Mouse (Mus musculus): Measurements from ENCODE around the gene Taf10. TPM values are rescaled to one million over a fixed set of nuclear protein-coding genes. Genes with fewer than 3 reads are reported as not detected.
"Not testable (repeated sequence)": the region's sequence is repeated elsewhere in the genome, so short reads cannot be mapped to it uniquely, and the experiment has no call there.

The Taf10 gene
- total RNA-seq, 4 experiments from 2014 or later, result 97.4 to 118 (median 113) TPM

DNA sequence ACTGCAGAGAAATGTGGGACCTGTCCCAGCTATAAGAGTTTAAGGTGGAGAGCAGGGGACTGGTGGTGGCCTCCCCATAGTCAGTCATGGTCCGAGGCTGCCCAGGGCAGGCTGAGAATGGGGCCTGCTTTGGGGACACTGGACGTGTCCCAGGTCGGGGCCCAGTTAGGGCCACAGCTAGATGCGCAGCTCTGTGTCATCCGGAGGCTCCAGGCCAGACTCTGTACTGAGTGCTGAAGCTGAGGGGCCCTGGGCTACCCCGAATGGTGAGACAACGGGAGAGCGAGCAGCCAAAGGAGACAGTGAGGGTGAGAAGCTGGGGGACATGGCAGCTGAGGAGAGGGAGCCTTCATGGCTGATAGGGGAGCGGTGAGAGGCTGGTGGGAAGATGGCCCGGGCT, 9.1 kb upstream of the Taf10 start:
- DNase-seq (ENCODE audit: low spot score in 2 of 2), result no peak

DNA sequence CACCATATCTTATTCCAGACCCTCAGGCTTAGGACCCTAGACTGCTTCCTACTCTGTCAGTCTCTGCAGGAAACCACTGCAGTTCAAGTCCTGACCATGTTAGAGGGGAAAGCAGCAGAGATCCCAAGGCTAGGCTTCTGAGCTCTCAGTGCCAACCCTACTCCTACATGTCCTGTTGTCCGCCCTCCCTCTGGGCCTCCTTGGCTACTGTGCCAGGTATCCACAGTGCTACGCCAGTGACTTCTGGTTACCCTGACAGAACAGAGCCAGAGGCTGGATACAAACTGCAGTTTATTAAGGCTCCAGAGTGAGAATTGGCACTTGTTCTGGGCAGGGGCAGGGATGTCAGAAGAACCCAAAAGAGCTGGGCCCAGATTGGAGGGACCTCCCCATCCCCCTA, 8.6 kb upstream of the Taf10 start:
- DNase-seq (ENCODE audit: low spot score in 2 of 2), result no peak

DNA sequence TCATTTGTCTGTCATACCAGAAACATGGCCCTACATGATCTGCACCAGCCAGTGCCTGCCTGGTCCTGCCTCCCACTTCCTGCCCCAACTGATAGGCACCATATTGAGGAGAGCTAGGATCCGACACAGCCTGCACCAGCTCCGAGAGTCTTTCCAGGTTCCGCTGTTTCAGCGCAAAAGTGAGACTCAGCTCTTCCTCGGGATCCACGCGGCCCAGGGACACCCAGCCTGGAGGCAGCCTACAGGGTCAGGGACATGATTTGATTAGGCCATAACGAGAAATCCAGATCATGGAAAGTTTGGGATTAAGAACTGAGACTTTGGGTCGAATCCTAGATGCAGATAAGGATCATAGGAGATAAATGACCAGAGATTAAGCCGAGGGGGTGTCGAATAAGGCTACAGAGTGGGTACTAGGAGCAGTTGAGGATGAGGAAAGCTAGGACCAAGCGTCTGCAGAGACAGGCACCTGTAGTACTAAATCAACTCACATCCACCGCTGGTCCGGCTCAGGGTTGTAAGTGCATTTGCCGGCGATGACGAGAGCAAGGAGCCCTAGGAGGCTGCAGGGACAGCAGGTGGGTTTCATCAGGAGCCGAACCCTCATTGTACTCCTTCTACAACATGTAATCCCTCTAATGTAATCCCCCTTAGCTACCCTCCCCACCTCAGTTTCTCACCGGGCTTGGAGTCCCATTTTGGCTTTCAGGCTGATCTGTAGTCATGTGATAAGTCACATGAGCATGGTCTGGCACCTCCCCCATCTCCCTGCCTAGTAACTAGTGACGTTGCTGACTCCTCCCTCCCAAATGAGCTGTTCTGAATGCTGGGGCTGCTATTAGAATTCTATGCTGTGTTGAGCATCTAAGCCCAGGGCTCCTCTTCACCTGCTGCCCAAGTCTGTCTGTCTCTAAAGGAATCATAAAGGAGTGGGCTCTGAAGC, 7.6 kb upstream of the Taf10 start, which contains the start of gene Tpp1:
Gene Tpp1, minus strand, starts transcription at position 745 of the 943 bp plus-strand sequence.
- peak; percentile 83 to 95 for DNase-seq (ENCODE audit: low spot score in 2 of 2)

DNA sequence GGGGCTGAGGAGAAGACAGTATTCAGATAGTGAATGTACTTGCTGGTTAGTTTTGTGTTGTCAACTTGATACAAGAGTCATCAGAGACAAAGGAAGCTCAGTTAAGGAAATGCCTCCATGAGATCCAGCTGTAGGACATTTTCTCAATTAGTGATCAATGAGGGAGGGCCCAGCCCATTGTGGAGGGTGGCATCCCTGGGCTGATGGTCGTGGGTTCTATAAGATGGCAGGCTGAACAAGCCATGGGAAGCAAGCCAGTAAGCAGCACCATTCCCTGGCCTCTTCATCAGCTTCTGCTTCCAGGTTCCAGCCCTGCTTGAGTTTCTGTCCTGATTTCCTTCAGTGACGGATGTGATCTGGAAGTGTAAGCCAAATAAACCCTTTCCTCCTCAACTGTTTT, 3.6 kb upstream of the Taf10 start:
- peak in 1 of 2 experiments; percentile 4 for DNase-seq (ENCODE audit: low spot score in 2 of 2)

GRCm38 (mm10) chr7:105743246-105743925, 775 bp downstream of the Taf10 start:
- DNase-seq (ENCODE audit: low spot score in 2 of 2), result not testable (repeated sequence)

GRCm38 (mm10) chr7:105742539-105743215, 1.5 kb downstream of the Taf10 start:
- DNase-seq (ENCODE audit: low spot score in 2 of 2), result not testable (repeated sequence)

DNA sequence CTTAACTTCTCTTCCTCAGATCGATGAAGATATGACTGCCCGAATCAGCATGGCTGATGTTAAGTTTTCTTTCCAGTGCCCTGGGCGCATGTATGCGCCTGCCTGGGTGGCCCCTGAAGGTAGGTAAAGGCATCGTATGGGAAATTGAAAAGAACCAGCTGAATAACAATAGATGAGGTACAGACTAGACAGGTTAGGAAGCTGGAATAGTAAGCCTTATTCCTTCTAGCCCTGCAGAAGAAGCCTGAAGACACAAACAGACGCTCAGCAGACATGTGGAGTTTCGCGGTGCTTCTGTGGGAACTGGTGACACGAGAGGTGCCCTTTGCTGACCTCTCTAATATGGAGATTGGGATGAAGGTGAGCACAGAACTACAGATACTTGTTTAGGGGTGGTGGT, 2.2 kb downstream of the Taf10 start:
- DNase-seq (ENCODE audit: low spot score in 2 of 2), result no peak

GRCm38 (mm10) chr7:105740851-105741250, 3.3 kb downstream of the Taf10 start:
- no peak for DNase-seq (ENCODE audit: low spot score in 2 of 2)

- peak in 1 of 2 experiments; percentile 4 for DNase-seq (ENCODE audit: low spot score in 2 of 2)
Observed at GRCm38 (mm10) chr7:105740089-105740795, 3.9 kb downstream of the Taf10 start.

DNA sequence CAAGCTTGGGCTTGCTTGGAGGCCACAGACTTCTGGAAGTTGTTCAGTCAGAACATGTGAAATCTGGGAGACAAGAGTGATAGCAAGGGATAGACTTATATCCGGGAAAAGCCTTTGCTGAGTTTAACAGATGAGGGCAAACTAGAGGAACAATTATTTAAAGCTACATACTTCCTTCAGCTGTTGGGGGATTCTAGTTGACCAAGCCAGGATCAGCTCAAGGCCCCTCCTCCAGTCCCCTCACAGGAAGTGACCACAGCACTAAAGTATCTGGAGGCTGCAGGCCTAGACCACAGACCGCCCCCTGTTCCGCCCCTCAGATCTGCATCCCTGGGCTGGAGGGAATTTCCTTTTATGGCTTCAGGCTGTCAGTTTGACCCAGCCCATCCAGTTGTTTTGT, 5.2 kb downstream of the Taf10 start:
- DNase-seq (ENCODE audit: low spot score in 2 of 2), result peak in 1 of 2 experiments; percentile 5

DNA sequence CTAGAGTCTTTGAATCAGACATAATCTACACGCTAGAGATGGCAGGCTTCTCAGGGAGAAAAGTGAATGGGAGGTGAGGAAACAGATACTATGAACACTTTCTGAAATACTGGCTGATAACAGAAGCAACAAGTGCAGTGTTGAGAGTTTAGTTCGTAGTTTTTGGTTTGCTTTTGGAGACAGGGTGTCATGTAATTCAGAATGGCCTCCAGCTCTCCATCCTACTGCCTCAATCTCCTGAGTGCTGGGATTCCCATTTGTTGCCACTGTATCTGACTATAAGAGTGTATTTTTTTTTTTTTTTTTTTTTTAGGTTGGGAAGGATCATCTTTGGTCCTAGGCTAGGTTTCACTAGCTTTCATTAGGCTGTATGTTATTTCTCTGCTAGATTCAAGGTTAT, 5.9 kb downstream of the Taf10 start:
- no peak for DNase-seq (ENCODE audit: low spot score in 2 of 2)

DNA sequence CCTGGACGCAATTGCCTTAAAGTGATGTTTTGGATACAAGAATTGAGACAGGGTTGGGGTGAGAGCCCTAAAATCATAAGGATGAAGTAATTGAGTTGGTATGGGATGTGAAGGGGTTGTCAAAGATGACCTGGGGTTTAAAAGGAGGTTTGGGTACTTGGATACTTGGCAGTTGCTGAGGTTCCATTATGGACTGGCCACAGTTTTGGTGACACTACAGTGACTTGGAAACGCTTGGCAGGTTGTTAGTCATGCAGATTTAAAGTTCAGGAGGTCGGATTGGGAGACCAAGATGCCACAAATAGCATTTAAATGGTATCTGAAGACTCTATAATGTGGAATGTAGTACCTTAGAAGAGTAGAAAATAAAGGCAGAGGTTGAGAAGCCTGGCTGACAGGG, 6.5 kb downstream of the Taf10 start:
- DNase-seq (ENCODE audit: low spot score in 2 of 2), result no peak

DNA sequence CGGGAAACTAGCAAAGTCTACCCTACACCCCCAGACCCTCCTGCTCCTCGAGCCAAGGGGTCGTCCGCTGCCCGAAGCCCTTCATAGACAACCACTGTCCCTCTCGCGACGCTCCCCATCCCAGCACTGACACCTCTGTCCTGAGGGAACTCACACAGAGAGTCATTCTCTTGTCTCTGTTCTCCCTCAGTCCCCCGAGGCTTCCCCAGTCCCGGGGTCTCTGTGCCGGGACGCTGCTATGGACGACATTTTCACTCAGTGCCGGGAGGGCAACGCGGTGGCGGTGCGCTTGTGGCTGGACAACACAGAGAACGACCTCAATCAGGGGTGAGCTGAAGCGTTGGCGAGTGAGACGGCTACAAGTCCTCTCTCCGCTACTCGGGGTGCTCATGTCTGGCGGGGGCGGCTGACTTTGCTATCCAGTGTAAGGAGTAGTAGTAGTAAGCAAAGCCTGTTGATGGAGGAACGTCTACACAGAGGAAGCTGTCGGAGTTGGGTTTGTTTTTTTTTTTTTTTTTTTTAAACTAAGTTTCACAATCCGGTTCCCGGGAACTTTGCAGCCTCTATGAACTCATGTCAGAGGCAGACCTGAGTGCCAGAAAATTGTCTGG, 7.1 kb downstream of the Taf10 start, which contains the start of gene Rrp8:
Gene Rrp8, minus strand, starts transcription at position 475 of the 611 bp plus-strand sequence.
- peak; percentile 17 to 34 for DNase-seq (ENCODE audit: low spot score in 2 of 2)

DNA sequence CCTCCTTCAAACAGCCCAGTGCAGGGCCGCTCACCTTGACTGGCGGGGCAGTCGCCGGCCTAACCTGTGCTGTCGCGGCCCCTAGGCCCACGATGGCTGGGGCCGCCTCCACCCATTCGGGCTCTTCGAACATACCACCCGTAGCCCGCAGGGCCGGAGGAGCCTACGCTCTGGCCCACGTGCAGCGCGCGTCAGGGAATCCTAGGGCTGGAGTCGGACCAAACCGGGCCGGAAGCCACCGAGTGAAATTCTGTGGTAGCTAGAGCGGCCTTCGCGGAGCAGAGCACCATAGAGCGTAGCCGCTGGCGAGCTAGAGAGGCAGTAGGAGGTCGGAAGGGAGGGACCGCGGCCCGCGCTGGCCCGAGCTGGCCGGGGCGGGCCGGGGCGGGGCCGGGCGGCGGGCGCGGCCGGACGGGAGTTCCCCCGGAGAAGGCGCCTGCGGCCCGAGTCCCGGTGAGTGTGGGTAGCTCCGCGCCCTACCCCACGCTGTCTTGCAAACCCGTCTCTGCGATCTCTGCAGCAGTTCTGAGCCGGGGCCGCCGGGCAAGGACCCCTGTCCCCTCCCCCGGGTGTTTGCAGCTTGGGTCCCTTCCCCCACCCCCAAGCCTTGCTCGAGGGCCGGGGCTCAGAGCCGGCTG, 7.8 kb downstream of the Taf10 start, which contains the start of gene Ilk:
Gene Ilk, plus strand, starts transcription at position 329 of the 638 bp plus-strand sequence.
- peak; percentile 86 to 92 for DNase-seq (ENCODE audit: low spot score in 2 of 2)

DNA sequence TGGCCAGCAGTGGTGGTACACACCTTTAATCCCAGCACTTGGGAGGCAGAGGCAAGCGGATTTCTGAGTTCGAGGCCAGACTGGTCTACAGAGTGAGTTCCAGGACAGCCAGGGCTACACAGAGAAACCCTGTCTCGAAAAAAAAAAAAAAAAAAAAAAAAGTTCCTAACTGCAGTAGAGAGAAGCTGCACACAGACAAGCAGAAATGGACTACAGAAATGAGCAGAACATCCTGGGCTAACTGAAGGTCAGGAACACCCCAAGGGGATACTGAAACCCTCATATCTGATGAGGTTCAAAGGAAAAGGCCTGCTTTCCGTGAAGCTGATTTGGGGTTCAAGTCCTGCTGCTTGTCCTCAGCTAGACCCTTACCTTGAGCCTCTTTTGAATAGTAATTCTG, 8.7 kb downstream of the Taf10 start:
- not testable (repeated sequence) for DNase-seq (ENCODE audit: low spot score in 2 of 2)

GRCm38 (mm10) chr7:105734826-105735225, 9.3 kb downstream of the Taf10 start:
- peak in 1 of 2 experiments; percentile 2 for DNase-seq (ENCODE audit: low spot score in 2 of 2)

DNA sequence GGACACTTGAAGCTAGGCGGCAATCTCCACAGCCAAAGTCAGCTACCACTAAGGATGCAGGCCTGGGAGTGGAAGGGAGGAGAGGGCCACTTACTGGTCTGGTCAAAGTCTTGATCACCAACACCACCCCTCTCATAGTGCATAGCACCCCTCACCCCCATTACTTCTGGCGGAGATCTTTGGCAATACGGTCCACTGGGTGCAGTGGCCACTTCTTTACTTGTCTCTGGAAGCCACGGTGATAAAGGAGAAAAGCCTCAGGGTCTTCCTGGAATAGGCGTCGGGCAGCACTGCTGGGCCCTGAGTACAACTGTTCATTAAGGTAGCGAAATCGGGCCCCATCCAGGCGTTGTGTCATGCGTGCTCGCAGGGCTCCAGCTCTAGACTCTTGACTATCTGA, 10.3 kb downstream of the Taf10 start:
- peak in 1 of 2 experiments; percentile 6 for DNase-seq (ENCODE audit: low spot score in 2 of 2)

DNA sequence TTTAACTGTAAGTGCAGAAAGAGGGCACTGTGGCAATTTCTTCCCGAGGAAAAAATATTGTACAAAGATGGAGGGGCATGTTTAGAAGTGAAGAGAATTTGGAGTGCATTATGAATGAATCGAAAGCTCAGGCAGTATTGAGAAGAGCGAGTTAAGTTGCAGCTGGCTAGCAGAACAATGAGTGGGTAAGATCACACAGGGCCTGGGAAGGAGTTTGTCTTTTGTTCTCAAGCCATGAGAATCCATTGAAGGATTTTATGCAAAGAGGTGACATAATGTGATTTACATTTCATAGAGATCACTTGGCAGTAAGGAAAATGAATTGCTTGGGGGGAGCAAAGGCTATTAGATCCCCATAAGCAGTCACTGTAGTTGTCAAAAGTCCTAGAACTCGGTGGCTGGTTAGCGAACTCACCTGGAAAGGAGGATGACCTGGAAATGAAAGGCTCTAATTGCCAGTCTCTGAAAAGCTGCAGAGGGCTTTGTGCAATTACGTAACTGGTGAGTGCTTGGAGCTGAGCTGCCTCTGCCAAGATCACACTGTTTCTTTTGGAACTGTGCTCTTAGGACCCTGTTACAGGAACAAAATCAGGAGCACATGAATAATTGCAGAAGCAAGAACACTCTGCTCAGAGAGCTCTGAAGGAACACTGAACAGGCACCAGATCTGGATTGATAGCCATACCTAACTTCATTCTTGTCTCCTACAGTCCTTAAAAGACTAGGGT, 15.3 kb downstream of the Taf10 start:
- no peak for DNase-seq (ENCODE audit: low spot score in 2 of 2)

DNA sequence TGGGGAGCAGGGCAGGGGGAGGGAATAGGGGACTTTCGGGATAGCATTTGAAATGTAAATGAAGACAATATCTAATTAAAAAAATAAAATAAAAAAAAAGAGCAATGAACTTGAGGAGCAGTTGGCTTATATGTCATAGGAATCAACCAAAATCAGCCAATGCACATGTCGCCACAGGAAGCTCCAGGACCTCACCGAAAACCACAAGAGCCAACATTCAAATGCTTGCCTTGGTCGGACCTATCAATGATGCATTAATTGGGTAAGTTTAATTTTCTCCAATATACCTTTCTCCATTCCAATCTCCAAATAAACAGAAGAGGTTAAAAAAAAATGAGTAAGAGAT, 17.2 kb downstream of the Taf10 start:
- no peak for DNase-seq (ENCODE audit: low spot score in 2 of 2)
